Mouse (Mus musculus): Measurements from ENCODE around the gene Krit1.
"Not testable (repeated sequence)": the region's sequence is repeated elsewhere in the genome, so short reads cannot be mapped to it uniquely, and the experiment has no call there.

Gene Krit1

DNA sequence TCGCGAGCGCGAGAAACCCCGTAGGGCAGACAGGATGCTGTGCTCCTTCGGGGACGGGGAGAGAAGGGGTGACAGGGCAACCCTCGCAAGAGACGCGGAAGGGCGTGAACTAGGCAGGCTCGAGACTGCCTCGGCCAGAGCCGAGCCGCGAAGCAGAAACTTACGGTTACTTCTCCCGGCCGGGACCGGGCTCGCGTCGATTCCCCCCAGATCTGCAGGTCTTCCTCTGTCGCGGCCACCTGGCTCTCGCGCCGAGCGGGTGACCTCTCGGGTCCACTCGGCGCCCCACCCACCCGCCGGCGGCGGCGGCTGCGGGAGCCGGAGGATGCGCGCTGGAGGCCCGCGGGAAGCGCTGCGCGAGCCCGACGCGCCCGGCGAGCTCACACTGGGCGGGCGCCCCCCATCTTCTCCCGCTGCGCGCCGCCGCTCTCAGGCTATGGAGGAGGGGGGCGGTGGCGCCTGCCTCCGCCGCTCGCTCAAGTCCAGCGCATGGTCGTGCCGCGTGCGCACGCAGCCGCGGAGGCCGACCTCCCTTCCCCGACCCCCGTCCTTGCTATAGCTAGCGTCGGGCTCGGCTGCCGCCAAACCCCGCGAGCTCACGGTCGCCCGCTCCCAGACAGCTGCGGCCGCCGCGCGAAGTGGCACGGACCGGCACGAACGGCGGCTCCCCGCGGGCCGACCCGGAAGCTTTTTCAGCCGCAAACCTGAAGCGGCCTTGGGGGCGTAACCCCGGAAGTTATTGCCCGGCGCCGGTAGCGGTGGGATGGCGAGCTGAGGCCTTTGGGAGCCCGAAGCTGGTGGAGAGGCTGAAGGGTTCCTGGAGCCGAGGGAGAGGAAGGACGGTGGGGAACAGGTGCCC, at the start of gene Krit1, which contains the start of gene Ankib1:
Krit1 (plus strand) TSS at position 752 of the 859 bp plus-strand sequence.
Ankib1 (minus strand) TSS at position 493 of the 859 bp plus-strand sequence.
- DNase-seq (ENCODE audit: low read depth, low spot score) = peak; percentile 76

DNA sequence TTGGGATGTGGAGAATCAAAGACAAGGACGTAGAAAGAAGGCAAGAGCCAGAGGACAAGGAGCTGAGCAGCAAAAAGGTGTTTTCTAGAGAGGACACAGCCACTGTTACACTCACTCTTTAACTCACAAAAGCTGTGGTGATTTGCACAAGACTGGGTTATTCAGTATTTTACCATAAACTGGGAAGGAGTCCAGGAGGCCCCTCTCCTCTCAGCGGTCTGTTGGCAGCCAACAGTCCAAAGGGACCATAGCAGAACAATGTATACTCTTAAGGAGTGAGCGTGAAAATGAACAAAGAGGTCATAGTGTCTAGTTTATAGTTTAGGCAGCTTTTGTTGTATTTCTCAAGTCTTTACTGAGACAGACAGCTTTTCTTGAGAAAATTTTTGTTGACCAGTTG, 31.5 kb upstream of the Krit1 start:
- DNase-seq (ENCODE audit: low read depth, low spot score) = no peak

DNA sequence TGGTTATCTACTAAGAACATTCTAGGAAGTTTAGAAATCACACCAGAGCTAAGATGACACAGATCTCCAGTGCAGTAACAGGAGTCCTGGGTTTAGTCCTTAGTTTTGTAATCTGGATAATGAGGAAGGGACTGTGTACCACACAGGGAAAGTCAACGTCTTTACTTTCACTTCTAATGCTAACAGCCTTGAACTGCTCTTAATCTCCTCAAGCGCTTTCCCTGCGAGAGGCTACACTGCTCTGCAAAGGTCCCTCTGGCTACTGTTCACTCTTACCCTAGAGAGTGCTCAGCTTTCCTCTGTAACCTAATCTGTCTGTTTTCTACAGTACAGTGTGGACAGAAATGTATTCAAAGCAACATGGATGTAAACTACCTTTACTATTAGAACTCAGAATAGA, 31.0 kb upstream of the Krit1 start:
- DNase-seq (ENCODE audit: low read depth, low spot score) = no peak

DNA sequence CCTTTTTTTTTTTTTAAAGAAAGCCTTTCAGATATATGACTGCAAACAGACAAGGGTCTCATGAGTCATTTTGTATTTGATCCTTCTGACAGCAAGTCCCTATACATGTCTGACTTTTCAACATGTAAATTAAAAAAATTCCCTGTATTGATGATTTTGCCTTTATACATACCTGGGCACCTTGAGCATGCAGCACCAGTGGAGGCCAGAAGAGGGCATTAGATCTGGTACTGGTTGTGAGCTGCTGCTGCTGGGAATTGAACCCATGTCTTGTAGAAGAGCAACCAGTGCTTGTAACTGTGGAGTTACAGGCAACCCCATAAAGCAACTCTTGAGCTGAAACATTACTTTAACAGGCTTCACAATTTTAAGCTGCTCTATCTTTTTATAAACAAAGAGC, 20.3 kb upstream of the Krit1 start:
- no peak for DNase-seq (ENCODE audit: low read depth, low spot score)

DNA sequence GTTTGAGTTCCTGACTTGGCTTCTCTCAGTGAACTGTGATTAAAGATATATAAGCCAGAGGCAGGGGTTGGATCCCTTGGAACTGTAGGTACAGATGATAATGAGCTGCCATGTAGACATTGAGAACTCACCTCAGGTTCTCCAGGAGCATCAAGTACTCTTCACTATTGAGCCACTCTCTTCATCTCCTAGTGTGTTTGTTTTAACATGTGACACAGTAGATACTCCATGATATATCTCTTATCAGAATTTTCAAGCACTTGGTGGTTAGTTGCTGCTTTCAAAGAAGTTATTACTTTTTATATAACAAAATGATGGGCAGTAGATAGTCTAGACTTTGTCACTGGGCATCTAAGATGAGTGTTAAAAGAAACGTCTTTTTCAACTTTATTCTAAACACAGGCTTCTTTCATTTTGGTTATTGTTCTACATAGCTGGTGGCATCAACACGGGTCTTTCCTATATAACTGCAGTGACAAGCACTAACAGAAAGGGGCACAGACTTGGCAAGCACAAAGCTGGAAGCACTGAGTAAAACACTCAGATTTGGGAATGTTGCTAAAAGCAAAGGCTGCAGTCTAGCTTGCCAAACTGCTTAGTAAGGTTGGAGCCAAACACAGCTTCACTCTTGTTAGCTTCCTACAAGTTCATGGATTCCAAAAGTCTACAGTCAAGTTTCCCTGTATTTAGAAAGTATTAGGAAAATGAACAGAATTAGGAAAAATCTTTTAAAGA, 18.9 kb upstream of the Krit1 start:
- no peak for DNase-seq (ENCODE audit: low read depth, low spot score)

DNA sequence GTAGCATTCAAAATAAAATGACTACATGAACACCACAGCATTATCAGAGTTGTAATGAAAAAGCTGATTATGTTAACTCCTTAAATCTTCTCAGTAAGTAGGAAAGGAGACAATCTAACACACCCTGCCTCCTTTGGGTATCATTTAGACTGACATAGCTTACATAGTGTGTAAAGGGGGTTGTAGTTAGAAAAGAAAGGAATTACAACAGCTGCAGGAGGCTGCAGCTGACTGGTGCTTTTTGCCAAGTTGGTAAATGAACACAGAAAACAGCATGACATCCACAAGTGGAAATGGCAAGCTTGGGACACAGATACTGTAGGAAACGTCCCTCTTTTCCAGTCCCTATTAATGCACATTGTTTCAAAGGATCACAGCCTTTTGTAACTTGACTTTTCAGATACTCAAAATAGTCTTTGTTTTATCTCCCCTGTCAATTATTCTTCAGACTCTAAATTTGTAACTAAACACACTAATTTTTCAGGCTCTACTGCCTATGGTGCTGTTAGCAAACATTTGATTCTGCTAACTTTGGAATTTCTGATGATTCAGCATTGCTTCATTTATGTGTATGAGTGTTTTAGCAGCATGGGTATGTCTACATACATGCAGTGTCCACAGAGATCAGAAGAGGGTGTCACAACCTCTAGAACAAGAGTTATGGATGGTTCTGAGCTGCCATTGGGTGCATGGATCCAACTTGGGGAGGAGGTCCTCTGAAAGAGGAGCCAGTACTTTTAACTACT, 18.1 kb upstream of the Krit1 start:
- no peak for DNase-seq (ENCODE audit: low read depth, low spot score)

DNA sequence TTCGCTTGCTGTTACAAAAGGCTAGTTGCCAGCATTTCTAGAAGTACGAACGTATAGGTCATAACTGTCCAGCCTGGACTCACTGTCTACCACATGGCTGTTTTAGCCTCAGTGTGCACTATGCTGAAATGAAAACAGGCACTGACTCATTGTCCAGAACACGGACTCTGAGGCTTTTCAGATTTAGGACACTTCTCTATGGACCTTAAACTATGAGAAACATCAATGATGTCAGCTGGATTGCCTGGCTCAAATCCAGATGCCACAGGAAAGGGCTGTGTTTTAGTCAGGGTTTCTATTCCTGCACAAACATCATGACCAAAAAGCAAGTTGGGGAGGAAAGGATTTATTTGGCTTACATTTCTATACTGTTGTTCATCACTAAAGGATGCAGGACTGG, 15.4 kb upstream of the Krit1 start:
- DNase-seq (ENCODE audit: low read depth, low spot score) = no peak

DNA sequence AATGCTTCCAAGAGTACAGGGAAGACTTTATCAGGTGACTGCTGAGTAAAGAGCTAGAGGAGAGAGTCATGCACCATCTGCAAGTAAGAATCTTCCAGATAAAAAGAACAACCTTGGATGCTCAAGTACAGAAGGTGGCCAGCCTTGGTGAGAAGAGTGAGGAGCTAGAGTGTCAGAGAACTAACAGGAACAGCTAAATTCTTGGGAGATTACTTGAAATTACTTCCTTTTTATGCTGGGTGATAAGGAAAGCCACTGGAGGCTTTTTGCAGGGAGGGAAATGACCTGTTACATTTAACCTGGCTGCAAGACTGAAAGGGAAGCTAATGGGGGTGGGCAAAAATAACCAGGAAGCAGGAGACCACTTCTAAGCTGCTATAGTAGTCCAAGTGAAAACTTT, 11.9 kb upstream of the Krit1 start:
- DNase-seq (ENCODE audit: low read depth, low spot score) = no peak

DNA sequence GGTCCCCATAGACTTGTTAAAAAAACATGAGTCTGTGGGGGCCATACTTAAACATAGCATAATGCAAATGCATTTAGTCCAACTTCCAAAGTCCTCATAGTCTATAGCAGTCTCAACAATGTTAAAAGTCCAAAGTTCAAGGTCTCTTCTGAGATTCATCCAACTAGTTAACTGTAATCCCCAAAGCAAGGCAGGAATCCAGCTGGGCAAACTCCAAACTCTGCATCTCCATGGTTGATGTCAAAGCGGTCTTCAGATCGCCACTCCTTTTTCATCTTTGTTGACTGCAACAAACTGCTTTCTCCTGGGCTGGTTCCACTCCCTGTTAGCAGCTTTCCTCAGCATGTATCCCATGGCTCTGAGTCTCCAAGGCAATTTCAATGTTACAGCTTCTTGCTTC, 5.9 kb upstream of the Krit1 start:
- not testable (repeated sequence) for DNase-seq (ENCODE audit: low read depth, low spot score)

DNA sequence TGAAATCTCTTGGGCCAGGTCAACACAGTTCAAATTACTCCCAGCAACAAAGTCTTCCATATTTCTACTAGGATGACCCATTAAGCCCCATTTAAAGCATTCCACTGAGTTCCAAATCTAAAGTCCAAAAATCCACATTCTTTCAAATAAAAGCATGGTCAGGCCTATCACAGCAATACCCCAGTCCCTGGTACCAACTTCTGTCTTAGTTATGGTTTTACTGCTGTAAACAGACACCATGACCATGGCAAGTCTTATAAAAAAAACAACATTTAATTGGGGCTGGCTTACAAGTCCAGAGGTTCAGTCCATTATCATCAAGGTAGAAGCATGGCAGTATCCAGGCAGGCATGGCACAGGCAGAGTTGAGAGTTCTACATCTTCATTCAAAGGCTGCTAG, 4.3 kb upstream of the Krit1 start:
- not testable (repeated sequence) for DNase-seq (ENCODE audit: low read depth, low spot score)

DNA sequence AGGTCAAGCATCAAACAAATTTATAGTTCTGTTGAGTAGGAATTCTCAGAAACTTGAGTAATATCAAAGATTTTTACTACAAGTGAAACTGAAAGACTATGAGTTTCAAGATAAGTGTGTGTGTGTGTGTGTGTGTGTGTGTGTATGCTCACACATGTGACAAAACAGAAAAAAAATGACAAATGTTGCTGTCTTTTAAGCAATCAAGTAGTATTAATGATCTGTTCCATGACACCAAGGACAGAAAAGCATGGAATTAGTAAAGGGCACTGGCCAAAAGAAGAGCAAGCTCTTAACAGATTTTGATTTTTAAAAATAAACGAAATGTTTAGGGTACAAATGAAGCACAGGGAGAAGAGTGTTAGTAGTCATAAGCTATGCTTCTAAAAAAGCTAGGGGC, 2.9 kb upstream of the Krit1 start:
- DNase-seq (ENCODE audit: low read depth, low spot score) = no peak

DNA sequence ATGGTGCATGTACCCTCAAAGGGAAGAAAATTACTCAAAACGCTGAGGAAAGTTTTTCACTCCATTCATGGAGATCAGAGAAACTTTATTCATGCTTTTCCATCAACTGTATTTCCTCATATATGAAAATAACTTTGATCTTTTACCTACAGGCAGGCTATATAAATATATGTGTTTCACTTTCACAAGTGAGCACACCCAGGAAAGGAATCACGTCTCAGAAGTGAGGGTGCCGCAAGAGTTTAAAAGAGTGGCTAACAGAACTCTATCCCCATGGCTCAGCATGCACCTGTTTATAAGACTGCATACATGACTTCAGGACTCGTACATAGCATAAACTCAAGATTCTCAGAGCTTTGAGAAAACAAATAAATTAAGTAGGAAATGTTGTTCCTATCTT, 2.1 kb upstream of the Krit1 start:
- DNase-seq (ENCODE audit: low read depth, low spot score) = no peak

DNA sequence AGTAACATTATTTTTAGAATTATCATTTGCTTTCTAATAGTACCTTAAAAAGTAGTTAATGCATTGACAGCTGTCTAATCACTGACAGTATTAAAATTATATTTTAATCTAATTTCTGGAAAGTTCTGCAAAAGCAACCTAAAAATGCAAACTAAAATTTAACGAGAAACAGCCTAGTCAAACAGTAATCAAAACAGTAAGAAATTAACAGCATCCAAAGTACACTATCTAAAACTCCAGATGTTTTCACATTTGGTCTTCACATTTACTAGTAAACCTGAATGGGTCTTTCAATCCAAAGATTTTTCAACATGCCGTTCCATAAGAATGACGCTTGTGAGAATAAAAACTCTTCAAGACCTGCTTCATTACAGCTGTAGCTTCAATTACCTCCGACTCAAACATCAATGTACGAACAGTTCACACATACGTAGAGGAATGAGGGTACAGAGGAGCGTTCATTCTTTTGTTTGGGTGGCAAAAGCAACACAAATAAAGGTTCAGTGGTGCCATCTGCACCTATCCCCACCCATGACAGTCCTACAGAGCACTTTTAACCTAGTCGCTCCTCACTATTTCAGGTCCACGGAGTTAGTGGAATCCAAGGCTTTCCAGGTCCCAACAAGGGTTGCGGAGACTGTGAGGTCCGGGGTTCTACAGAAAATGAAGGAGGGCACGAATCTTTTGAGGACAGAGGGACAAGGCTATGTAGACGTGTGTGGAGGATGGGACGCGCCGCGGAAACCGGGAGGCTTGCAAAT, 1.1 kb upstream of the Krit1 start:
- DNase-seq (ENCODE audit: low read depth, low spot score) = peak; percentile 19

DNA sequence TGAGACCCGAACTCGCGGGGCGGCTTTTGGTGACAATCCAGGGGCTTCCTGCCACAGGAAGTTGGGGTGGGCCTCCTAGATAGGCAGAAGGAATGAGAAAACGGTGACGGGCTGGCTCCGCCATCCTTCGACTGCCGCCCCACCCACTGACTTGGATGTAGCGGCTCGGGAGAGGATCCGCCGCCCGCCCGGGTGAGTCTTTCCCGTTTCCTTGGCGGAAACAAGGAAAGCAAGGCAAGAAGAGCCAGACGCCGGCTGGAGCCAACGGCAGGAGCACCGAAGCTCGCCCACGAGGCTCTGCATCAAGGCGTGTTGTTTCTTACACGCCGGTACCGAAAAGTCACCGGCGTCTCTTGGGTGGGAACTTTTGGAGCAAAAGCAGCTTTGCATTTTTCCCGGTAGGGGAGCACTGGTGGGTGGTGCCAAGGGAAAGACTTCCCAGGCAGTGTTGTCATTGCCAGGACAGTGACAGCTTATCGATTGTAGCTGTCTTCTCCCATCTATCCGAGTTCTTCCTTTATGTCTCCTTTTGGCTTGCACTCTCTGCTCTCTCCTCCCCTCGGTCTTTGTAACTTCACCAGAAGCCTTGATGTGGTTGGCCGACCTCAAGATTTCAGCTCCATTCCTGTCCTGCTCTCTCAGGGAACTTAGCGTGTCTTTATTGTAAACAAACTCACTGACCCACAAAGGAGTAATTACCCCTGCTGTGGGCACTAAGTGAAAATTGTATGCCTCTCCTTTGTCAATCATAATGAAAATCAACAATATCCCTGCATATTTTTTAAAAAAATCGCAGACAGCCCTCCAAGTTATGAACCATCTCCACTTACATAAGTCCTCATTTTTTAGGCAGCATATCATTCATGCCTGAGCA, 545 bp downstream of the Krit1 start:
- peak; percentile 52 for DNase-seq (ENCODE audit: low read depth, low spot score)

DNA sequence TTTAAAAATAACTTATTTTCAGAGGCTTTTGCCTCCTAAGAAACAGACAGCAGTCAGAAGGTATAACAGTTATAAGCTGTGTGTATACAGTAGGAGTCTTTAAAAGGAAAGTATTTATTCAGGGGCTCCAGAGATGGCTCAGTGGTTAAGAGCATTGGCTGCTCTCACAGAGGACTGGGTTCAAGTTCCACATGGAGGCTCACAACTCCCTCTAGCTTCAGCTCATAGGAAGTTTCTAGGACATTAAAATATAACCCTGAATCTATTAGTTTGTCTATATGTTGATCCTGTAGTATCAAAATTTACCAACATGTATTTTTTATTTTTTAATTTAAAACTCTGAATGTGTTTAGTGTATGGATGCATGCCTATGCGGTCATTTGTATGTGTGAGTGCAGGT, 5.5 kb downstream of the Krit1 start:
- DNase-seq (ENCODE audit: low read depth, low spot score) = no peak

DNA sequence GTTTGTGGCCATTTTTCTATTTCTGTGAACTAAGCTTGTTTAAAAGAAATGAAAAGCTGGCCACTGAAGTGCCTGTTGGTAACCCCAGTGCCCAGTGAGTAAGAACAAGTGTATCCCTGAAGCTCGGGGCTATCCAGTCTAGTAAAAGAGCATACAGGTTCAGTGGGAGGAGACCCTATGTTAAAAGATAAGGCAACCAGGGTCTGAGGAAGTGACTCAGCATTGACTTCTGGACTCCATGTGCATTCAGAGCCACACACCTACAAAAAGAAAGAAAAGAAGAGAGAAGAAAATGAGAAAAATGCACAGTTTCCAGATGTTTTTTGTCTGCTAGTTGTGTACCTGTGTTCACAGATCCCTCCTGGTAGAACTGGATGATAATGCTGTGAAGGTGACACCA, 31.1 kb downstream of the Krit1 start:
- DNase-seq (ENCODE audit: low read depth, low spot score) = no peak

DNA sequence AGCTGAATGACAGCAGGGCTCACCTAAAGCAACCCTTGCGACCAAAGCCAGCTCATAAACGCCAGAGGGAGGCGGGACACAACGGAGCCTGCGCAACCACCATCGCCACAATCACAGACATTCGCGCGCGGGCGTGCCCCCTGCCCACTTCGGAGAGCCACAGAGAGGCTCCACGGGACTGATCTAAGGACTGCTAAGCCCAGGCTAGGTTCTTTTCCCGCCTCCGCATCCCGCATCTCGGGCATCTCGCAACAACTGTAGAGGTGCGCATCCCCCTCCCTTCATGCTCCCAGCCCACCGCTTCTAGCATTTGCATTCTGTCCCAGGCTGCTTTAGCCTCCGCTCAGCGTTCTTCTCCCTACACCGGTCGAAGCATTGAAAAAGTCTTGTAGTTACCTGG, 42.0 kb downstream of the Krit1 start, which contains the start of gene Lrrd1:
Lrrd1 (plus strand) TSS at position 148 of the 400 bp plus-strand sequence.
- no peak for DNase-seq (ENCODE audit: low read depth, low spot score)

DNA sequence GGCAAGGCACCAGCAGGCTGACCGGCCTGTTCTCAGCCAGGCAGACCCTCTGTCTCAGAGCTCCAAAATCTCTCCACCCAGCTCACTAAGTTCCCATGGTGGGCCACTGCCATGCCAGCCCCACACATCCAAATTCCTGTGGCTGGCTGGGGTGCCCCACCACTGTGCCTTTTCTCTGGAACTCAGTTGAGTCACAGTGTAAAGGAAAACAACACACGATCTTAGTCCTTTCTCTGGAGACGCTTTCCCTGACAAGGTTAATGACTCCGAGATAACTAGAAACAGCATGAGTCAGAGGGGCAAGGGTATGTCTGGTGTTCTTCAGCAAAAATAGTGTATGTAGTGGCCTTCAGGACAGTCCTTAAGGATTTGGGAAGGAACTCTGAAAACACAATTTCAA, 67.2 kb downstream of the Krit1 start:
- no peak for DNase-seq (ENCODE audit: low read depth, low spot score)

DNA sequence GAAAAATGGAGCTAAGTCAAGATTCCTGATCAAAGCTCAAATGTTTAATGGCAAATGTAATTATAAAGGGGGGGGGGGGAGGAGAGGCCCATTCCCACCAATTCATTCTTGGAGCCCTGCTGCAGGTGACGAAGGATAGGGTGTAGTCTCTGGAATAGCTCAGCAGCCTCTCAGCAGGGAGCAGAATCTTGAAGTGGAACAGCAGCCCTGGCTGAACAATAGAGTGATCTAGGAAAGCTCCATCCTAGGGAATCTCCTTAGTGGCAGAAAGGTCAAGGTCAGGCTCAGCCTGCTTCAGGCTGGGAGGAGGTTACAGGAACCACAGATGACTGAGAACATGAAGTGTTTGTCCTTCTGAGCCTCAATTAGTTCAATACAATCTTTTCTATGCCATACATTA, 69.4 kb downstream of the Krit1 start:
- no peak for DNase-seq (ENCODE audit: low read depth, low spot score)

DNA sequence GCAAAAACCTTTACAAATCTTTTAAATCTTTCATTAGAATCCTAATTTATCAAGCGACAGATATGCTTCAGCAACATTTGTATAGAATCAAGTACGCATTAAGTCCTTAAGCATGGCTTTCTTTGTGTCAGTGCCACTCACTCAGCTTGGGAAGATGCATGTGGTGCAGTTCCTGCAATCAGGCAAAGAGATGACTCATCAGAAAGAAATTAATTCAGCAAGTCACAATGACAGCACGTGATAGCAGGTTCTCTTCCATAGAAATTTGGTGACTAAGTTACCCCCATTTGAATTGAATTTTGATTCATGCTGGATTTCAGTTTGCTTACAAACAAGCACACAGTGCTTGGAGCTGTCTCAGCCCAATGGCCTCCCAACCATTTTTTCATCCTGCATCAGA, 70.5 kb downstream of the Krit1 start:
- DNase-seq (ENCODE audit: low read depth, low spot score) = no peak

Measured in c-Kit-negative CD71-positive TER-119-positive erythroid progenitor cells, embryonic 14.5 days (primary cell).